Mouse (Mus musculus) thymus, postnatal 0 days (tissue): Measurements from ENCODE around the gene Rhbdd1. TPM values are rescaled to one million over a fixed set of nuclear protein-coding genes. Genes with fewer than 3 reads are reported as not detected.

Experiments used
- DNase-seq: peaks from one replicate; pipeline ENCODE4 v3.0.0-alpha.2; 2015; ENCODE audit warnings: low spot score
- microRNA-seq: library from miRNA; unstranded; fragments of <30 nt; microRNA quantifications from one replicate; pipeline ENCODE4, GENCODE M21; 2016; ENCODE audit warnings: borderline number of aligned reads
- polyA plus RNA-seq: library from polyadenylated mRNA; unstranded; fragments of >200 nt; fragmentation: Nextera tagmentation; extraction: Ambion mirVana; gene quantifications from 2 replicates; pipeline ENCODE4 v1.2.1, GENCODE M21; 2015

Gene Rhbdd1
- polyA plus RNA-seq, 1 experiment from 2014 or later, result 7.6 TPM

- no peak for DNase-seq
Observed at GRCm38 (mm10) chr1:82479696-82480487, 163.6 kb downstream of the Rhbdd1 start.

DNA sequence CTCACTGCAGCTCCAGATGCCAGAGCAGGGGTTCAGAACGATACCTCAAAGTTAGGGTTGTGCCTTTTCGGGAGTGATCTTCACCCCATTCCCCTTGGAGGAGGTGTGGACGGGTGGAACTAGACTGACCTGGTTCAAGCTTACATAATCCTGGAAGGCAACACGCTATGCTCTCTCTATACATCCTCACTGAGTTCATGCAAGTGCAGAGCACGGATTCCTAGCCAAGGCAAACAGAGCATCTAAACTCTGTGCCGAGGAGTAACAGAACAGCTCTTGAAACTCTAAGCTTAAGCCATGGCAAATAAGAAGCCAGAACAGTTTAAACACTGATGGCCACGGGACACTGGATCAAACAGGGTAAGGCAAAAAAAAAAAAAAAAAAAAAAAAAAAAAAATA lies 166.1 kb downstream of the Rhbdd1 start:
- DNase-seq, result no peak

DNA sequence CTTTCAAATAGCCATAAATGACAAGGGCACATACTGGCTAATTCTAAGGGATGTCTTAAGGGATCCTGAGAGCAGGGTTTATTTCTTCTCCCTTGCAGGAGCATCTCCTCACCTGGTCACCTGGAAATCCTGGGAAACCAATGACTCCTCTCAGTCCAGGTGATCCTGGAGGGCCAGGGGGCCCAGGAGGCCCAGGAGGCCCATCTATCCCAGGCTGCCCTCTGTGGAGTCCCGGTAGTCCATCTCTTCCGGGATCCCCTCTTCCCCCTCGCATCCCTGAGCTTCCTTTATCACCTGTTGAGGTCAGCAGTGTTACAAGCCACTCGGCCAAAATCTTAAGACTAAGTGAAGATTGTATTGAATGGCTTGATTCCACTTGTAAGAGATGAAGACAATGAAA lies 170.1 kb downstream of the Rhbdd1 start:
- no peak for DNase-seq

DNA sequence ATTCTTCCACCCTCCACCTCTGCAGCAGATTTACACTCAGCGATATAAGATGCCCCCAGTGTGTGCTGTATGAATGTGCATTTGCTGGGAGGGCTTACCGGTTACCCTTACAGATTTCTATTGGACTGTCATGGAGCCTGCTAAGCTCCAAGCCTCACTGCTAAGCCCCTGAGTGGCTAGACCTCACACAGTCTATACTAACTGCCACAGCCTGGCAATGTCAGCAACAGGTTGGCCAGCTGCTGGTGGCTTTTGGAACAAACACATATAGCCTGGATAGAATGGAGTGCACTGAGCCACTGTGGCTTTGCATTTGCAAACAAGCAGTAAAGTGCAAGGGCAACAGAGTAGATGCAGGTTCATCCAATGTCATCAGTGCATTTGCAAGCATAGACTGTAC lies 175.7 kb downstream of the Rhbdd1 start:
- no peak for DNase-seq

Small RNAs within 50 kb of the gene (microRNA-seq; reads per million reads assigned to microRNA genes)
- gene Gm22112, result not detected

Other genes starting within 250 kb of the Rhbdd1 start
- gene Gm9747, start 83.3 kb upstream of the Rhbdd1 start, polyA plus RNA-seq, result 1.5 TPM in 2 replicates
- gene Irs1, start 25.0 kb upstream of the Rhbdd1 start, polyA plus RNA-seq, result 0.53 and 0.72 TPM in 2 replicates